Mouse (Mus musculus) kidney, embryonic 15.5 days (tissue): ENCODE measurements around the gene Cyp19a1. TPM values are rescaled to one million over a fixed set of nuclear protein-coding genes. Genes with fewer than 3 reads are reported as not detected.

Experiments used
- ATAC-seq: fragments of 200-750 bp; cut with Nextera tagmentation; replicated peaks from 2 replicates; pipeline ENCODE4 v1.8.0; 2017; ENCODE audit warnings: moderate TSS enrichment; ENCODE audit not compliant: low FRiP score
- H3K27ac ChIP-seq: fragments of 300-500 bp; sonication (generic); 2 replicates; pipeline ENCODE4 v1.5.1; 2015; ENCODE audit warnings: mild to moderate bottlenecking, inconsistent platforms
- H3K27me3 ChIP-seq: fragments of 300-500 bp; sonication (generic); 2 replicates; pipeline ENCODE4 v1.6.1; 2015; ENCODE audit warnings: inconsistent platforms
- H3K36me3 ChIP-seq: fragments of 300-500 bp; sonication (generic); 2 replicates; pipeline ENCODE4 v1.6.1; 2015; ENCODE audit warnings: inconsistent platforms
- H3K4me1 ChIP-seq: fragments of 300-500 bp; sonication (generic); 2 replicates; pipeline ENCODE4 v1.6.1; 2015; ENCODE audit warnings: inconsistent platforms
- H3K4me2 ChIP-seq: fragments of 300-500 bp; sonication (generic); 2 replicates; pipeline ENCODE4 v1.6.1; 2015; ENCODE audit warnings: moderate library complexity, mild to moderate bottlenecking, inconsistent platforms
- H3K4me3 ChIP-seq: fragments of 300-500 bp; sonication (generic); replicated peaks from 2 replicates; pipeline ENCODE4 v1.5.1; 2015; ENCODE audit warnings: mild to moderate bottlenecking, inconsistent platforms
- H3K9ac ChIP-seq: fragments of 300-500 bp; sonication (generic); 2 replicates; pipeline ENCODE4 v1.6.1; 2015; ENCODE audit warnings: mild to moderate bottlenecking, inconsistent platforms
- H3K9me3 ChIP-seq: fragments of 300-500 bp; sonication (generic); replicated peaks from 2 replicates; pipeline ENCODE4 v1.6.1; 2016; ENCODE audit warnings: inconsistent platforms
- WGBS: fragments of 180-500 bp; shearing (Covaris S2); methylation state at CpG from one replicate; pipeline ENCODE4 v1.1.7; 2015; ENCODE audit warnings: mixed read lengths; 5-methylcytosine and 5-hydroxymethylcytosine counted together
- polyA plus RNA-seq: library from polyadenylated mRNA; unstranded; fragments of >200 nt; fragmentation: Nextera tagmentation; extraction: Ambion mirVana; gene quantifications from 2 replicates; pipeline ENCODE4 v1.2.1, GENCODE M21; 2015

Gene Cyp19a1
- polyA plus RNA-seq, 1 experiment from 2014 or later = not detected

GRCm38 (mm10) chr9:54163117-54163516 lies 104.8 kb downstream of the Cyp19a1 start:
- Histone ChIP-seq H3K9ac (no peak overlapping the region), H3K4me1 (no peaks in the 10 kb centered on the region), H3K27ac (no peak overlapping the region), H3K4me3 (no peak overlapping the region), H3K4me2 (no peak overlapping the region), H3K9me3 (peaks cover 2% of the 10 kb centered on the region; the same call in 1 of the 2 replicates), H3K27me3 (no peaks in the 10 kb centered on the region), H3K36me3 (no peaks in the 10 kb centered on the region)
- 81% methylated on average over 5 of the region's 5 CpGs for WGBS
- ATAC-seq = no peak

- no peak for ATAC-seq
- no peaks in the 10 kb centered on the region for H3K4me1 ChIP-seq
- H3K9ac ChIP-seq = no peak overlapping the region
- H3K27me3 ChIP-seq = no peaks in the 10 kb centered on the region
- H3K36me3 ChIP-seq = no peaks in the 10 kb centered on the region
- H3K4me3 ChIP-seq = no peak overlapping the region
- no peaks in the 10 kb centered on the region for H3K9me3 ChIP-seq
- H3K27ac ChIP-seq = no peak overlapping the region
- no peak overlapping the region for H3K4me2 ChIP-seq
- WGBS = 65% methylated on average over 5 of the region's 5 CpGs
Observed at GRCm38 (mm10) chr9:54153679-54154078, 114.2 kb downstream of the Cyp19a1 start.

GRCm38 (mm10) chr9:54139191-54139590 lies 128.7 kb downstream of the Cyp19a1 start:
- no peaks in the 10 kb centered on the region for H3K36me3 ChIP-seq
- 67% methylated on average over 1 of the region's 1 CpGs for WGBS
- H3K9me3 ChIP-seq = no peaks in the 10 kb centered on the region
- no peak for ATAC-seq
- no peak overlapping the region for H3K4me2 ChIP-seq
- H3K4me1 ChIP-seq = no peaks in the 10 kb centered on the region
- no peak overlapping the region for H3K27ac ChIP-seq
- no peak overlapping the region for H3K4me3 ChIP-seq
- no peak overlapping the region for H3K9ac ChIP-seq
- H3K27me3 ChIP-seq = no peaks in the 10 kb centered on the region

Other genes starting within 250 kb of the Cyp19a1 start
- gene Tnfaip8l3, start 199.7 kb downstream of the Cyp19a1 start, polyA plus RNA-seq = 0.36 and 0.45 TPM in 2 replicates
- 4.2 and 4.4 TPM in 2 replicates for gene Gldn, start 18.4 kb upstream of the Cyp19a1 start, polyA plus RNA-seq
- 6.3 and 6.5 TPM in 2 replicates for gene Dmxl2, start 233.5 kb upstream of the Cyp19a1 start, polyA plus RNA-seq